Mouse (Mus musculus): ENCODE results near the gene Ppp1r27.

- no peak for TF ChIP-seq CTCF (IDR thresholded peaks at IDR 0.05; ENCODE audit: borderline replicate concordance, extremely low read depth, insufficient read depth, insufficient read length)
- TF ChIP-seq POLR2A (IDR thresholded peaks at IDR 0.05; ENCODE audit: borderline replicate concordance, extremely low read depth, insufficient read depth, insufficient read length, poor library complexity, severe bottlenecking): no peak
Measured at GRCm38 (mm10) chr11:120525959-120526358, 25.0 kb downstream of the Ppp1r27 start.

Measured in brain, embryonic 14.5 days (tissue).